In the genomic region with DNA sequence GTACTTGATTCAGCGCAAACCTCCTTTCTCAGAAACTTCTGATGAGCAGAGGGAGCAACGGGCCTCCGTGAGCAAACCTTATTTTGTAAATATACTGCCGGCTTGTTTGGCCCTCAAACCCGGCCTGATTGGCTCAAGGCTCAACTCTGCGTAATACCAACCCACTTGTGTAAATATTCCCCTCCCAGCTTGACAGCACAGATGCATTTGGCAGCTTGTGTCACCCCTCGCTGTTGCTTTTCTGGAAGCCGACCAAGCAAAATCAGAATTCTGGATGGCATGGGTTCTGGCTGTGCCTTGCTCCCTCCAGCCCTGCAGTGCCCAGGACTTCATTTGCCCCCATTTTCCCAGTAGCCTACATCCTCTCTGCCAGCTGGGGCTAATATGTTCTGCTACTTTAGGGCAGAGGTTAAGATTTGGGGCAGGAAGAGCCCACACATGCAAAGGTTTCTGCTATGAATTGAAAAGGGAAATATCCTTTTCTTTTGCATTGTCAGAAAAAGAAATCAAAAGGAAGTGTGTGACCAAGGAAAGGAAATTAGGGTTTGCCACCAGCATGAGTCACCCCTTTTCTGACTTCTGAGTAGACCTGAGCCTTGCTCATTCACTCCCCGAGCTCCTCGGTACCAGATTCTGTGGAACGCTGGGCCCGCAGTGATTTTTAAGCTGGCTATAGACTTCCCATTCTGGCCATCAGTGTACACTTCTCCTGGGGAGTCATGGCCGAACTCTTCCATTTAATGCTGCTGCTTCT, we compare ENCODE assay signal across 12 mouse cellular contexts. TPM values are rescaled to one million over a fixed set of nuclear protein-coding genes. Genes with fewer than 3 reads are reported as not detected.
DNase-seq lines count a peak whose midpoint lies in the region; ATAC-seq lines count a peak whose summit lies in the region.
"Had no signal": no experiment of that assay in that cellular context is flagged by ENCODE, and none has a peak within 500 bp of the region (broad histone marks: within the 10 kb centered on the region; RNA-seq: fewer than 3 reads in every experiment).

No protein-coding gene starts in this region.

- H3K27ac ChIP-seq in forebrain, embryonic 16.5 days (ENCODE audit: low read length) = no peak overlapping the region
- H3K27ac ChIP-seq in forebrain, embryonic 11.5 days (ENCODE audit: low read depth, low read length) = no peak overlapping the region

- H3K9ac ChIP-seq in forebrain, embryonic 16.5 days (replicated peaks; ENCODE audit: low read depth, low read length) = no peak overlapping the region
- H3K9ac ChIP-seq in forebrain, embryonic 11.5 days (ENCODE audit: low read length) = no peak overlapping the region

- no peak for DNase-seq in forebrain, embryonic 11.5 days (ENCODE audit: low spot score)
- peak; percentile 57 for DNase-seq in right cerebral cortex, postnatal 10 days (ENCODE audit: low spot score in 2 of 2)
- no peak for DNase-seq in right cerebral cortex, postnatal 25 days
- peak; percentile 68 for DNase-seq in induced T-regulatory cell, adult 2 months (ENCODE audit: low read depth)
- DNase-seq in lung, postnatal 4 days = peak; percentile 53 to 68
- DNase-seq in kidney, postnatal 25 days = no peak
- no peak for DNase-seq in ovary, postnatal 36 days (ENCODE audit: low spot score)
- DNase-seq: cerebellum, adult 18-20 months; heart, adult 11 months; kidney, postnatal 4 days; liver had no signal

- 59% methylated on average over 13 of the region's 13 CpGs for WGBS in forebrain, embryonic 16.5 days
- 89% methylated on average over 13 of the region's 13 CpGs for WGBS in forebrain, embryonic 11.5 days

- peaks cover 37% of the 10 kb centered on the region for H3K4me1 ChIP-seq in forebrain, embryonic 16.5 days (replicated peaks; ENCODE audit: control insufficient read depth, insufficient read depth, low read length)
- peaks cover 2% of the 10 kb centered on the region; the same call in 1 of the 2 replicates for H3K4me1 ChIP-seq in forebrain, embryonic 11.5 days (replicated peaks; ENCODE audit: control insufficient read depth, insufficient read depth, low read length)

- H3K27me3 ChIP-seq in forebrain, embryonic 16.5 days (replicated peaks; ENCODE audit: control insufficient read depth, insufficient read depth, low read length) = peaks cover 21% of the 10 kb centered on the region
- H3K27me3 ChIP-seq in forebrain, embryonic 11.5 days (ENCODE audit: control insufficient read depth, insufficient read depth, low read length) = no peaks in the 10 kb centered on the region

- no peaks in the 10 kb centered on the region for H3K36me3 ChIP-seq in forebrain, embryonic 16.5 days (ENCODE audit: control insufficient read depth, insufficient read depth)
- no peaks in the 10 kb centered on the region for H3K36me3 ChIP-seq in forebrain, embryonic 11.5 days (ENCODE audit: control insufficient read depth, insufficient read depth, low read length)

- H3K9me3 ChIP-seq in forebrain, embryonic 16.5 days (ENCODE audit: control insufficient read depth, low read length) = no peaks in the 10 kb centered on the region
- no peaks in the 10 kb centered on the region for H3K9me3 ChIP-seq in forebrain, embryonic 11.5 days (ENCODE audit: control insufficient read depth, low read length)

- no peak overlapping the region for H3K4me2 ChIP-seq in forebrain, embryonic 16.5 days (ENCODE audit: low read length)
- H3K4me2 ChIP-seq in forebrain, embryonic 11.5 days (ENCODE audit: low read depth, low read length, severe bottlenecking) = no peak overlapping the region

- no peak overlapping the region for H3K4me3 ChIP-seq in forebrain, embryonic 16.5 days (replicated peaks; ENCODE audit: low read length)
- no peak overlapping the region for H3K4me3 ChIP-seq in forebrain, embryonic 11.5 days (ENCODE audit: low read depth, low read length)

- ATAC-seq in forebrain, embryonic 16.5 days = peak; percentile 61
- no peak for ATAC-seq in forebrain, embryonic 11.5 days (replicated peaks; ENCODE audit: low FRiP score)

RNA-seq across cellular contexts. Expression of a gene that starts 29.0 kb away (rescaled TPM):
- 17.6 and 22.9 TPM in 2 replicates for polyA plus RNA-seq in forebrain, embryonic 16.5 days (2015; fragmentation: Nextera tagmentation; extraction: Ambion mirVana)
- polyA plus RNA-seq in forebrain, embryonic 11.5 days (2014; fragmentation: Nextera tagmentation; extraction: Ambion mirVana) = 35.0 and 35.5 TPM in 2 replicates

Comparison
In these comparisons a context has a peak if more than half of its experiments do, and no peak if none do; other contexts are left out.
1. DNase-seq: peak in right cerebral cortex, postnatal 10 days (2 of 2), induced T-regulatory cell, adult 2 months (single experiment) and lung, postnatal 4 days (2 of 2); none in forebrain, embryonic 11.5 days (single experiment), right cerebral cortex, postnatal 25 days (single experiment), kidney, postnatal 25 days (0 of 2) and ovary, postnatal 36 days (single experiment).